Mouse (Mus musculus) gastrocnemius, postnatal 25 days (tissue): ENCODE results near the gene Cxcl3. TPM values are rescaled to one million over a fixed set of nuclear protein-coding genes. Genes with fewer than 3 reads are reported as not detected.
"Not testable (repeated sequence)": the region's sequence is repeated elsewhere in the genome, so short reads cannot be mapped to it uniquely, and the experiment has no call there.

Experiments
- DNase-seq: peaks from one replicate; pipeline ENCODE4 v3.0.0; 2022
- microRNA-seq, 2 experiments: library from miRNA; unstranded; fragments of <30 nt; microRNA quantifications; one replicate each; pipeline ENCODE4 v1.2.0; 2021; ENCODE audit warnings: borderline replicate concordance in 2 of 2
- total RNA-seq, 2 experiments: library from RNA; stranded (reverse); gene quantifications; 1 replicate in 1 of 2; 2 replicates in 1 of 2; pipeline ENCODE4 v1.2.3; 2021

The Cxcl3 gene
- total RNA-seq, 2 experiments from 2014 or later = not detected

DNA sequence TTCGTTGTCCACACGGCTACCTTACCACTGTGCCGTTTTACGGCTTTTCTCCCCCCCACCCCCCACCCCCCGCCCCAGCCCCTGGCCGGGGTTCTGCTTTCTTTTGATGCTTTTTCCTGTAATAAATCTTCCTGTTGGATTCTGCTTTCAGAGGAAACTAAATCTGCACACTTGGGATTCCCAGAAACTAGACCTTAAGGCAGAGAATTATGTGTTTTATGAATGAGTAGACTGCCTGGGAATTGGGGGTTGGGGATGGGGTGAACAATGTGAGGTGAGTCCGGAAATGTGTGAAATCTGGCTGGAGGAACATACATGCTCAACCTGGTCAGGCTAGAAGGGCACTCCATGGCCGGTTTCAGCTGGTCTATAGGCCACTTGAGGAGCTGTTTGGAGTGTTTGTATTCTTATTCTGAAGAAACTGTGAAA lies 4.2 kb downstream of the Cxcl3 start:
- no peak for DNase-seq

DNA sequence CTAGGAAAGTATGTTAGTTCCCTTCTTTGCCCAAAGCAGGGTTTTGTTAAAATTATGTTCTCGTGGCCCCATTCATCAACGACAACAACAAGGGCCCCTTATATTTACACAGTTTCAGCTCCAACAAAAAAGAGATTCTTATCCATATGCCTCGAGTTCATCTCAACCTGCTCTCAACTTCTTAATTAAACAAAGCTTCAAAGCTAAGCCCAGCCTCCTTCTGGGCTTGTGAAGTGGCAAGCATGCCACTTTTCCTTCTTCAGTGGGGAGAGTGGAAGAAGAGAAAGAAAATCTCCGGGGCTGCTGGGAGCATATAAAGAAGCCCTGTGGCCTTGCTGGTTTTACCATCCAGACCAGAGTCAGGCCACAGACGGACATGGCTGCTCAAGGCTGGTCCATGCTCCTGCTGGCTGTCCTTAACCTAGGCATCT lies 8.3 kb downstream of the Cxcl3 start, which contains the start of gene Cxcl15:
Gene Cxcl15, plus strand, starts transcription at position 340 of the 431 bp plus-strand sequence.
- DNase-seq = no peak

DNA sequence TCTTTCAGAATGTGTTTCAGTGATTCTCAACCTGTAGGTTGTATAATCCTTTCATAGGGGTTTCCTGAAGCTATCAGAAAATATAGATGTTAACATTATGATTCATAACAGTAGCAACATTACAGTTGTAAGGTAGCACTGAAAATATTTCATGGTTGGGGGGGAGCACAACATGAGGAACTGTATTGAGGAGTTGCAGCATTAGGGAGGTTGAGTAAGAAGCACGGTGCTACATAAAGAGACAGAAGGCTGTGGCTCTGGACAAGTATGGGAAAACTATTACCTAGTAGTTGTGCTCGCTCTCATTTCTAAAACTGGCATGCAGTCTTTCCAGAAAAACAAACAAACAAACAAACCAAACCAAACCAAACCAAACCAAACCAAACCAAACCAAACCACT lies 9.5 kb downstream of the Cxcl3 start:
- DNase-seq = not testable (repeated sequence)

DNA sequence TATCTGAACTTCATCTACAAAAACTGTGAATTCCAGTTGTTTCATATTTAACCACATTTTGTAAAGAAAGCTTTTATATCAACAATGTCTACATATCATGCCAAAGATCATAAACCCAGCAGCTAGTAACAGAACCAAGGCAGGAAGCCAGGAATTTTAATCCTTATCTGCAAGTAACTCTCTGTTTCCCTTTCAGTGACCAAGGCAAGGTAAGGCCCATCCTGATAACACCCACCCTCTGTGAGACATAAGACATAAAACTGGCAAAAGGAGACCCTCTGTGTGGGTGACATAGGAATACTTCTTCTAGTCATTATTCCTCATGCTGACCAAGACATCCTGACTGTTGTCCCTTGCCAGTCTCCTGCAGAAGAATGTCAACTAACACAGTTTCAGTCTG lies 18.7 kb downstream of the Cxcl3 start:
- DNase-seq = no peak

DNA sequence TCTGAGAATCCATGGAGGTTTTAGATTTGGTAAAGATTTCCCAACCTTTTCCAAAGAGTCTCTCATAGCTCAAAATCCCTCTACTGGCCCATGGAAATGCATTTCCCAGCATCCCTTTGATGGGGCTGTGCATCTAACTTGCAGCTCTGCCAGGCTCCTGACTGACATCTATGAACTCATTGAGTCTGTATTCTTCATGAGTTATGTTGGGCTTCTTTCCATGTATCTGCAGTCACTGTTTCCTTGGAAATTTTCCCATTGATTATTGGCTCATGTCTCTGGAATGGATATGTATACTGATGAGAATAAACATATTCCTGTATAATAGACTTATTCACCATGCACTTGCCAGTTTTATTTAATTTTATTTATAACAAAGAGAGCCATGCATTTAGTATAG lies 20.1 kb downstream of the Cxcl3 start:
- DNase-seq = no peak

DNA sequence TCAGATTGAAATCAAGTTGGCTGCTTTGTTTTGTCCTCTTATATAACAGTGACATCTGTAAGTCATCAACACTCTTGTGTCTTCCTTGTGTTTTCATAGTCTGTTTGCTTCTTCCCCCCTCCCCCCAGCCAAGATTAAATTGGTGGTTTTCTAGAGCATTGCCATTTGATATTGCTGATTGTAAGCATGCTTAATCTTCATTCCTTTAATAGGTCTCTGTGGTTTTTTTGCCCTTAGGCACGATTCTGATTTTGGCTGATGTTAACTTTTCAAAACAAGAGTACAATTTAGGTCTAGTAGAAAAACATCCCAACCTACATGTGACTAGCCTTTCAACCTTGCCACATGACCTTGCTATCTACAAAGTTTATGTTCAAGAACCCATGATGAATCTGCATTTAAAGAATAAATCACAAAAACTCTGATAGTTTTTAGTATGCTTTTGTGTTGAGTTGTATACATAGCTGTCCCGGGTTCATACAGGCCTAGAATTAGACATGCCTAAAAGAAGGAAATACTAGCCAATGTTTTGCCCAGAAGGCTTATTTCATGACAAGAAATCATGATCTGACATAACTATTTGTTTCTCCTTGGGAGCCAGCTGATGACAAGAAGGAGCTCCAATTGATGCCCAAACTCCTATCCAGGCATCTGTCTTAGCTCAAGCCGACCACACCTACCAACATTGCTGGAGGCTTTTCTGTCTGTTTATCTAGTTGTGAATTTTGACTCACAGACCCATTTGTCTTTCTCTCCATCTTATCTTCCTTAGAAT lies 21.5 kb downstream of the Cxcl3 start:
- no peak for DNase-seq

DNA sequence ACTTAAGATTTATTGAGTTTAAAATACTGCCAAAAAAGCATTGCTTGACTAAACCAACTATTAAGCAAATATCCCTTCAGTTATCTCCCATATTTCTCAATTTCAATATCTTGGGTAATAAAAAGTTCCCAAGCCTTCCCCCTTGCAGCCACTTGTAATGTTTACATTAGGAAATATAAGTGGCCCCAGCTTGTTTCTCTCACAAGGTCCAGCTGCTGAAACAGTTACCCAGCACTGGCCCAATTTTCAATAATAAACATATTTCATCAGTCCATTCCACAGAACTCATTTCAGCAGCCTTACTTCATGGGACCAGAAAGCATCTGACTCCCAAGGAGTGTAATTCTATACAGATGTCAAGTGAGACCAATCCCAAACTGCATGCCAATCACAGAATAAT lies 33.9 kb downstream of the Cxcl3 start:
- DNase-seq = no peak

DNA sequence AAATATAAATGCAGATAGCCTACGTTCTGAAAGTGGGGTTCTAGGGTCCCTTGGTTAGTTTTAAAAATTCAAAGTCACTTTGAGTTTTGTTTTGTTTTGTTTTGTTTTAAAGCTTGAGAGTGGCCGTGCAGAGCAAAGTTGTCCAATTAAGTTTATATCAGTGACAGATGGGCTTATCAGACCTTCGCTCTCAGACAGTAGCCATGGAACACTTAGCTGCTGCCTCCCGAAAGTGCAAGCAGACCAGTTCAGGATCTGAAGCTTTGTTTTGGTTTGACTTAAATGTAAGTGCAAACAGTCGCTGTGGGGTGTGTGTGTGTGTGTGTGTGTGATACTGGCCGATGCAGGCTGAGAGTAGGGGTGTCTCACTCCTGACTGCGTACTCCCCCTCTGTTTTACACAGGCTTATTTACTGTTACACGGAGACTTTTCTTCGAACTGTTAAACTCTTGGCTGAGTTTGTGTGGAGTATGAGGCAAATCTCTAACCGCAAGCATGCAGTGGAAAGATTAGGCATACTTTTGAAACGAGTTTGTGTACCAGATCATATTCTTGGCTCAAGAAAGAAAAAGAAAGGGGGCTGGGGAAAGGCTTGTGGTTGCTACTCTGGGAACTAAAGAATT lies 46.4 kb downstream of the Cxcl3 start:
- DNase-seq = no peak

DNA sequence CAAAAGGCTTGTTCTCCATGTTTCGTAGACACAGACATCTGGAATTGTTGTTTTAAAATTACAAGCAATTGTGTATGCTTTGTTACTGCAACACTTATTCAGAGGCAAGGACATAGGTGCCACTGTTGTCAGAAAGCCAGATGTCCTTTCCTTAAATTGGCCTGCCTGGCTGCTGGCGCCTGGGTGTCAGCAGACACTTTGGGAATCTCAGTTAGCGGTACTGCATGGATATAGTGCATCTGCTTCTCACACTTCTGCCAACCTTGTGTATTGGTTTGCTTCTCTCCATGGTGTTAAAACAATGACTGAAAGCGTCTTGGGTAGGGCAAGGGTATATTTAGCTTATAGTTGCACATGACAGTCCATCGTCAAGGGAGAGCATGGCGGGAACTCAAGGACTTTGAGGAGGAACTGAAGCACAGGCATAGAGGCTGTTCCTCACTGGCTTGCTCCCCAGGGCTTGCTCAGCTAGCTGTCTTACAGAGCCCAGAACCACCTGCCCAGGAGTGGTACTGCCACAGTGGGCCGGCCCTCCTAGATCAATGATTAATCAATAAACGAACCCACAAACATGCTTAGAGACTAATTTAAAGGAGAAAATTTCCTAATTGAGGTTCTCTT lies 47.0 kb downstream of the Cxcl3 start:
- no peak for DNase-seq

DNA sequence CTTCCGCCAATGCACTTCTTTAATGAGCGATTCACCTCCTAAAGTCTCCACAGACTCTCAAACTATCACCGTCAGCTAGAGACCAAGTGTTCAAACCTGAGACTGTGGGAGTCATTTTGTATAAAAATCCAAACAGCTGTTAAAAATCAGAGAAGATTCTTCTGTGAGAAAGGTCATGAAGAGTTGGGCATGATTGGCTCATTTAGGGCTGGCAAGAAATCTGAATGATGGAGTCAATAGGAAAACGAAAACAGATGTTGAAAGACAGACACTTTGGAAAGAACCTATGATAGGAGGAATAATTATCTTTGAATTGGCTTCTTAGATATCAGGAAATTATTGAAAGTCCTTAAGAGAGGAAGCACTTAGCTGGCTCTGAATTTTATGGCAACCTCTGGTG lies 48.5 kb downstream of the Cxcl3 start:
- no peak for DNase-seq

DNA sequence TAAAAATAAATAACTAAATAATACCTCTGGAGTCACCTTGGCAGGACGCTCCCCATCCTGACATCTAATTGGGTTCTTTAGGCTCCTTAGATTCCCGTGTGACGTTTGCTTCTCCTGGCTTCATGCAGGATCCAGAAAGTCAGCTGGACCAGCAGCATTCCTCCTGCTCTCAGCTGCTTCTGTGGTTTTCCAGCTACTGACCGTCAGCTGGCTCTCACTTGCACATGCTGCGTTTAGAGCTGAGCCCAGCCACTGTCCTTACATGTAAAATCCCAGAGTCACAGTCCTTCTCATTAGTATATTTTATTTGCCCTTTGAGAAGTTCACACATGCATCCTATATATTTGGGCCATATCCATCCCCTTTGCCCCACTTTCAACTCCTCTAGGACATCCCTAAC lies 52.7 kb downstream of the Cxcl3 start:
- DNase-seq = peak; percentile 35

Small RNA genes lying within 50 kb of the gene (microRNA-seq; reads per million reads assigned to microRNA genes)
- 0 reads per million in 2 experiments for gene Gm24322

Other genes with a start within 250 kb of the Cxcl3 start
- gene 5830473C10Rik, start 225.0 kb upstream of the Cxcl3 start, total RNA-seq = not detected
- not detected for gene Rassf6, start 145.4 kb upstream of the Cxcl3 start, total RNA-seq
- not detected for gene Cxcl5, start 26.7 kb upstream of the Cxcl3 start, total RNA-seq
- under 1 TPM; 0.33 to 0.67 TPM for gene Ppbp, start 17.6 kb upstream of the Cxcl3 start, total RNA-seq
- 10 to 100 TPM; 11.0 to 14.8 TPM for gene Pf4, start 13.7 kb upstream of the Cxcl3 start, total RNA-seq
- not detected for gene Cxcl15, start 8.4 kb downstream of the Cxcl3 start, total RNA-seq
- under 1 TPM in 1 of 2 experiments, not detected in 1; 0.24 TPM for gene Cxcl1, start 105.1 kb downstream of the Cxcl3 start, total RNA-seq
- not detected for gene Cxcl2, start 117.8 kb downstream of the Cxcl3 start, total RNA-seq
- 1 to 10 TPM; 6.5 to 8.8 TPM for gene Mthfd2l, start 145.0 kb downstream of the Cxcl3 start, total RNA-seq
- gene Epgn, start 241.4 kb downstream of the Cxcl3 start, total RNA-seq = under 1 TPM; 0.28 to 0.59 TPM